Comparison of ENCODE assay signal across 8 mouse cellular contexts in the genomic region with DNA sequence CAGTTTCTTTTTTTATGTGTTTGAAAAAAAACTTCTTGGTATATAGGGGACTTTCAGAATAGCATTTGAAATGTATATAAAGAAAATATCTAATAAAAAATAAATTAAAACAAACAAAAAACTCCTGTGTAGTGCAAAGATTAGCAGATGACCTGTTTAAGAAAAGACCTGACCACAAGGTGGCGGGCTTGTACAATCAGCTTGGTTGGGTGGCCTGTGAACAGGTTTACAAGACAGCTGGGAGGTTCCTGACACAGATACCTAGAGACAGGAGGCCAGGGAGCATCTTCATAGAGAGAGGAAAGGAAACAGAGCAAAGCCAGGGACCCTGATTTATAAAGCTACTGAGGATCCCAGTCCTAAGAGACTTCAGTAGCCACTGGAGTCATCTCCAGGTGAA.
A peak's percentile ranks its signal among the peaks of the same experiment; 100 is the strongest.
DNase-seq lines count a peak whose midpoint lies in the region; ATAC-seq and TF ChIP-seq lines count a peak whose summit lies in the region.

No protein-coding gene starts in this region.

- DNase-seq in heart, adult 2 months = no peak
- no peak for DNase-seq in heart, adult 8-10 months (ENCODE audit: low spot score)
- peak; percentile 29 for DNase-seq in right cerebral cortex, postnatal 4 days
- no peak for DNase-seq in right cerebral cortex, postnatal 14 days
- DNase-seq in embryo, embryonic 10.5 days (ENCODE audit: low spot score) = peak; percentile 70
- no peak for DNase-seq in liver, embryonic 14.5 days (ENCODE audit: low read depth in 3 of 3, low spot score in 3 of 3)
- no peak for DNase-seq in frontal cortex, postnatal 10 days (ENCODE audit: low spot score in 2 of 2)
- no peak for DNase-seq in layer of hippocampus, adult 9-10 months (ENCODE audit: low spot score)

- no peaks in the 10 kb centered on the region for H3K27me3 ChIP-seq in heart, adult 2 months (ENCODE audit: control insufficient read depth, insufficient read depth, low read length)
- H3K27me3 ChIP-seq in liver, embryonic 14.5 days (ENCODE audit: control insufficient read depth, insufficient read depth, low read length) = no peaks in the 10 kb centered on the region

- no peak overlapping the region for H3K4me3 ChIP-seq in heart, adult 2 months
- no peak overlapping the region for H3K4me3 ChIP-seq in liver, embryonic 14.5 days (ENCODE audit: insufficient read depth in 1 of 2, low read depth in 2 of 2, low read length in 2 of 2)

- no peaks in the 10 kb centered on the region for H3K9me3 ChIP-seq in liver, embryonic 14.5 days (ENCODE audit: control insufficient read depth, low read length)

- H3K4me2 ChIP-seq in liver, embryonic 14.5 days (ENCODE audit: low read depth) = no peak overlapping the region

- intact Hi-C loops in heart, adult 2 months (cut with DNase I) = no loop called here

- TF ChIP-seq POLR2A in heart, adult 2 months (IDR thresholded peaks at IDR 0.05; ENCODE audit: insufficient read depth, low read depth, low read length) = no peak

- 2% methylated on average over 1 of the region's 1 CpGs for WGBS in heart, adult 2 months
- 0% methylated on average over 1 of the region's 1 CpGs for WGBS in liver, embryonic 14.5 days (ENCODE audit: insufficient replicate concordance)

- no peak for TF ChIP-seq EP300 in heart, adult 2 months (IDR thresholded peaks at IDR 0.05; ENCODE audit: insufficient read depth, low read depth, low read length)
- TF ChIP-seq EP300 in liver, embryonic 14.5 days (IDR thresholded peaks at IDR 0.05; ENCODE audit: low read depth) = no peak

- no peak for ATAC-seq in liver, embryonic 14.5 days (ENCODE audit: insufficient read depth)

- H3K9ac ChIP-seq in heart, adult 2 months (ENCODE audit: low read depth, low read length) = no peak overlapping the region
- H3K9ac ChIP-seq in liver, embryonic 14.5 days (replicated peaks) = no peak overlapping the region

- H3K79me2 ChIP-seq in heart, adult 2 months (replicated peaks; ENCODE audit: control insufficient read depth, insufficient read depth, low read length) = no peaks in the 10 kb centered on the region

- no peaks in the 10 kb centered on the region for H3K36me3 ChIP-seq in heart, adult 2 months (ENCODE audit: control insufficient read depth, insufficient read depth, low read length)
- H3K36me3 ChIP-seq in liver, embryonic 14.5 days (replicated peaks; ENCODE audit: control insufficient read depth, insufficient read depth, low read depth) = no peaks in the 10 kb centered on the region

- H3K27ac ChIP-seq in heart, adult 2 months = no peak overlapping the region
- H3K27ac ChIP-seq in liver, embryonic 14.5 days = no peak overlapping the region

- H3K4me1 ChIP-seq in heart, adult 2 months (ENCODE audit: control insufficient read depth, insufficient read depth, low read length) = no peaks in the 10 kb centered on the region
- H3K4me1 ChIP-seq in liver, embryonic 14.5 days (replicated peaks; ENCODE audit: control insufficient read depth in 2 of 2, insufficient read depth in 2 of 2, low read length in 1 of 2) = no peaks in the 10 kb centered on the region

- TF ChIP-seq CTCF in heart, adult 2 months (IDR thresholded peaks at IDR 0.05) = peak; percentile 49
- peak; percentile 45; the same call in 1 of the 2 replicates for TF ChIP-seq CTCF in liver, embryonic 14.5 days (IDR thresholded peaks at IDR 0.05; ENCODE audit: low read depth)

Comparison
In these comparisons a context has a peak if more than half of its experiments do, and no peak if none do; other contexts are left out.
1. DNase-seq: peak in right cerebral cortex, postnatal 4 days (single experiment) and embryo, embryonic 10.5 days (single experiment); none in heart, adult 2 months (0 of 2), heart, adult 8-10 months (single experiment), right cerebral cortex, postnatal 14 days (single experiment), liver, embryonic 14.5 days (0 of 3), frontal cortex, postnatal 10 days (0 of 2) and layer of hippocampus, adult 9-10 months (single experiment).